Mouse (Mus musculus) intestine, embryonic 15.5 days (tissue): Measurements from ENCODE around the gene Rfx4. TPM values are rescaled to one million over a fixed set of nuclear protein-coding genes. Genes with fewer than 3 reads are reported as not detected.

Experiments used
- ATAC-seq: fragments of 200-750 bp; cut with Nextera tagmentation; 2 replicates; pipeline ENCODE4 v1.8.0; 2017; ENCODE audit warnings: moderate TSS enrichment, moderate library complexity
- H3K27ac ChIP-seq: fragments of 300-500 bp; sonication (generic); 2 replicates; pipeline ENCODE4 v1.5.1; 2015; ENCODE audit warnings: mild to moderate bottlenecking, inconsistent platforms
- H3K27me3 ChIP-seq: fragments of 300-500 bp; sonication (generic); replicated peaks from 2 replicates; pipeline ENCODE4 v1.6.1; 2015; ENCODE audit warnings: inconsistent platforms
- H3K36me3 ChIP-seq: fragments of 300-500 bp; sonication (generic); 2 replicates; pipeline ENCODE4 v1.6.1; 2015; ENCODE audit warnings: inconsistent platforms
- H3K4me1 ChIP-seq: fragments of 300-500 bp; sonication (generic); replicated peaks from 2 replicates; pipeline ENCODE4 v1.6.1; 2015; ENCODE audit warnings: inconsistent platforms
- H3K4me2 ChIP-seq: fragments of 300-500 bp; sonication (generic); replicated peaks from 2 replicates; pipeline ENCODE4 v1.6.1; 2015; ENCODE audit warnings: mild to moderate bottlenecking, inconsistent platforms
- H3K4me3 ChIP-seq: fragments of 300-500 bp; sonication (generic); replicated peaks from 2 replicates; pipeline ENCODE4 v1.5.1; 2015; ENCODE audit warnings: inconsistent platforms
- H3K9ac ChIP-seq: fragments of 300-500 bp; sonication (generic); 2 replicates; pipeline ENCODE4 v1.6.1; 2015; ENCODE audit warnings: inconsistent platforms
- H3K9me3 ChIP-seq: fragments of 300-500 bp; sonication (generic); 2 replicates; pipeline ENCODE4 v1.6.1; 2016; ENCODE audit warnings: inconsistent platforms
- WGBS: fragments of 180-500 bp; shearing (Covaris S2); methylation state at CpG from one replicate; pipeline ENCODE4 v1.1.7; 2015; 5-methylcytosine and 5-hydroxymethylcytosine counted together
- polyA plus RNA-seq: library from polyadenylated mRNA; unstranded; fragments of >200 nt; fragmentation: Nextera tagmentation; extraction: Ambion mirVana; gene quantifications from 2 replicates; pipeline ENCODE4 v1.2.1, GENCODE M21; 2015

The Rfx4 gene
- polyA plus RNA-seq, 1 experiment from 2014 or later, result not detected

DNA sequence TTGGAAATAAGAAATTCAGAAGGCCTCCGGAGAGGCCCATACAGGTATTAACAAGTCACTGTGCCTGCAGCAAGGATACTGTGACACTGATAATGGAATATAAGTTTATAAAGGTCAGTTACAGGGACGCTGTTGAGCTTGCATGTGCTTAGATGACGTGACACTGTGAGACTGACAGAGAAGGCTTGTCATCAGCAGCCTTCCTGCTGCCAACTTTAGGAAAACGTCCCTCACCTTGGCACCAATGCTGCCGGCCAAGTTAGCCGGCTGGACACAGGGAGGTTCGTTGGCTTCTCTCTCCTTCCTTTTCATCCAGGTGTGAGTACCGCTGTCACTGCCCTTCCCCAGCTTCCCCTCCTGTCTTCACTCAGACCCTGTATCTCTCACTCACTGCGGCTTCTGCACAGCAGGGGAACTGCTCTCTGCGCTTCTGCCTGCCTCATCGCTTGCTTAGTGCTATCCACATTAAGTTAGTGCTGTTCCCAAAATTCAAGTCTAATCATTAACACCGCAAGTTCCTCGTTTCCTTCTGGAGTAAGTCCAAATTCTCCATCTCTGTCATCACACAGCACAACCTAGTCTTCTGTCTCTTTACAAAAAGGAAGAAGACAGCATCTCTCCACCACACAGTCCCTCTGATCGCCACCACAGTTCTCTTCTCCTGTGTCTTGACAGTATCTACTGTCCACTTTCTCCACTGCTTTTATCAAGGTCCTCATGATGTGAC is 182.4 kb downstream of the Rfx4 start:
- no peak overlapping the region for H3K27ac ChIP-seq
- H3K27me3 ChIP-seq, result no peaks in the 10 kb centered on the region
- H3K4me2 ChIP-seq, result no peak overlapping the region
- H3K36me3 ChIP-seq, result no peaks in the 10 kb centered on the region
- no peaks in the 10 kb centered on the region for H3K9me3 ChIP-seq
- H3K4me1 ChIP-seq, result no peaks in the 10 kb centered on the region
- 81% methylated on average over 14 of the region's 14 CpGs for WGBS
- ATAC-seq, result no peak
- no peak overlapping the region for H3K4me3 ChIP-seq
- no peak overlapping the region for H3K9ac ChIP-seq

- H3K27me3 ChIP-seq, result no peaks in the 10 kb centered on the region
- H3K4me2 ChIP-seq, result no peak overlapping the region
- no peak overlapping the region for H3K27ac ChIP-seq
- H3K36me3 ChIP-seq, result no peaks in the 10 kb centered on the region
- 77% methylated on average over 5 of the region's 5 CpGs for WGBS
- H3K4me3 ChIP-seq, result no peak overlapping the region
- H3K9ac ChIP-seq, result no peak overlapping the region
- no peak for ATAC-seq
- no peaks in the 10 kb centered on the region for H3K9me3 ChIP-seq
- no peaks in the 10 kb centered on the region for H3K4me1 ChIP-seq
Measured at GRCm38 (mm10) chr10:84938886-84939285, 183.0 kb downstream of the Rfx4 start.

DNA sequence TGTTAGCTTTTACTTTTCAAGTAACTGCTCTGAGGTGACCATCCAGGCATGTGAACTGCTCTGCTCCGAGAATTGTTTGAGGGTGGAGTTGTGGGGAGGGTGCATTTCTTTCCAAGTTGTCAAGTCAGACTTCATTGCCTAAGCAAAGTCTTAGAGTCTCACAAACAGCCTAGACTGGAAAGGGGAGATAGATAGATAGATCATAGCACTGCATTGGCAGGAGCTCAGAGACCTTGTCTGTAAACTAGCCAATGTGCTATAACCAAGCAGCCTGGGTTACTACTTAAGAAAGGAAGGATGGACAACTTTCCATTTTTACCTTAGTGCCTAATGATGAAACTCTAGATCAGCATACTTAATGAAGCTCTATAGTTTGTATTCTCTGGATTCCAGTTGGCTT is 184.5 kb downstream of the Rfx4 start:
- Histone ChIP-seq H3K4me1 (no peaks in the 10 kb centered on the region), H3K4me2 (no peak overlapping the region), H3K4me3 (no peak overlapping the region), H3K9me3 (no peaks in the 10 kb centered on the region), H3K27me3 (no peaks in the 10 kb centered on the region), H3K9ac (no peak overlapping the region), H3K27ac (no peak overlapping the region), H3K36me3 (no peaks in the 10 kb centered on the region)
- ATAC-seq, result no peak
- 79% methylated on average over 1 of the region's 1 CpGs for WGBS

- 97% methylated on average over 3 of the region's 3 CpGs for WGBS
- no peak for ATAC-seq
- 0 out of 2 replicates have a peak, but pooled peaks cover 3% of the 10 kb centered on the region for H3K4me1 ChIP-seq
Measured at GRCm38 (mm10) chr10:84945692-84946091, 189.8 kb downstream of the Rfx4 start.

DNA sequence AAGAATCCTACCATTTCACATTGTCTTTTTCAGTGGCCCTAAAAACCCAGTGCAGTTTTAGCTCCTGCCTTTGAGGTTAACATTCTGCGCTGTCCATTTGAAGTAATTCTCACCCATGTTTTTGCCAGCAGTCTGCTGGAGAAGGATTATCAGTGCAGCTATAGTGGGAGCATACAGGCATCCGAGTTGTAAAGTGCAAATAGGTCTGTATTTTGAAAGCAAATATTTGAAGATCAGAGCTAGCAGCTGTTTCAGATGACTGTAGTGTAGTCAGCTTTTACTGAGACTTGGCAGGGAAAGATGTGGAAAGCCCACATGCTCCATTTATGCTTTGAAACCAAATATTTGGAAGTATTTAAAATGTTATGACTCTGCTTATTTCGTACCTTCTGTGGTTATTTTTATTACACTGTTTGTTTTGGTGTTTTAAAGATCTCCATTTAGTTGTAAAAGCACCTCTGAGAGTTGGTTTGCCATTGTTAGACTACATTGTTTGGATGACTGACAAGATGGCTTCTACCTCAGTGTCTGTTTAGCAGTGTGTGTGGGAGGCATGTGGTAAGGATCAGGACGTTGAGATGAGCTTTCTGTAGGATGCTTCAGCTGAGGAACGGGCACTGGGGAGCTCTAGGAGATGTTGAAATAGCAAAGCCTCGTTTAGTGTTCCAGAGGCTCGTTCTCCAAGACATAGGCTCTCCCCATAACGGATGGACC is 193.3 kb downstream of the Rfx4 start:
- Histone ChIP-seq H3K9ac (no peak overlapping the region), H3K9me3 (no peaks in the 10 kb centered on the region), H3K4me3 (no peak overlapping the region), H3K4me1 (0 out of 2 replicates have a peak, but pooled peaks cover 3% of the 10 kb centered on the region), H3K36me3 (peaks cover 7% of the 10 kb centered on the region; the same call in 1 of the 2 replicates), H3K4me2 (no peak overlapping the region), H3K27ac (peak overlapping the region; percentile 7; the same call in 1 of the 2 replicates), H3K27me3 (no peaks in the 10 kb centered on the region)
- 37% methylated on average over 8 of the region's 8 CpGs for WGBS
- 0 out of 2 replicates have a peak, but pooled peaks have one; percentile 12 for ATAC-seq

More at GRCm38 (mm10) chr10:84945692-84946091, 189.8 kb downstream of the Rfx4 start:
- peaks cover 4% of the 10 kb centered on the region; the same call in 1 of the 2 replicates for H3K36me3 ChIP-seq
- H3K27me3 ChIP-seq, result no peaks in the 10 kb centered on the region
- no peaks in the 10 kb centered on the region for H3K9me3 ChIP-seq
- H3K4me3 ChIP-seq, result no peak overlapping the region
- no peak overlapping the region for H3K4me2 ChIP-seq
- no peak overlapping the region for H3K9ac ChIP-seq
- H3K27ac ChIP-seq, result no peak overlapping the region

DNA sequence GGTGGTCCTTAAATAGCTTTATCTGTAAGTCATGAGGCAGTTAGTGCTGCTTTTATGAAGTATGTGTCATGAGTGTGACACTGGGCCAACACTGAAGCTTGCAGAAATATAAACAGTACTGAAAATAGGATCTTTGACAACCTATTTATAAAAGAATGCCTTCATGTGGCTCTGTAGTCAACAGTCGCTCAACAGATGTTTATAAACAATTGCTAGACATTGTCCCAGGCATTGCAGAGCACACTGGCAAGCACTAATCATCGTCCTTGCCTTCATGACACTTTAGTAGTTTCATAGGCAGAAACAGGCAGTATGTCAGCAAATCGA is 193.8 kb downstream of the Rfx4 start:
- Histone ChIP-seq H3K36me3 (peaks cover 7% of the 10 kb centered on the region; the same call in 1 of the 2 replicates), H3K9ac (no peak overlapping the region), H3K4me2 (no peak overlapping the region), H3K4me3 (no peak overlapping the region), H3K27me3 (no peaks in the 10 kb centered on the region), H3K27ac (peak overlapping the region; percentile 7; the same call in 1 of the 2 replicates), H3K4me1 (0 out of 2 replicates have a peak, but pooled peaks cover 3% of the 10 kb centered on the region), H3K9me3 (no peaks in the 10 kb centered on the region)
- ATAC-seq, result peak; percentile 39; the same call in 1 of the 2 replicates
- WGBS, result 49% methylated on average over 3 of the region's 3 CpGs

- H3K27ac ChIP-seq, result no peak overlapping the region
- H3K4me3 ChIP-seq, result no peak overlapping the region
- H3K4me2 ChIP-seq, result no peak overlapping the region
- peaks cover 7% of the 10 kb centered on the region for H3K4me1 ChIP-seq
- H3K27me3 ChIP-seq, result no peaks in the 10 kb centered on the region
- no peak overlapping the region for H3K9ac ChIP-seq
- 62% methylated on average over 4 of the region's 4 CpGs for WGBS
- no peak for ATAC-seq
- H3K36me3 ChIP-seq, result peaks cover 7% of the 10 kb centered on the region; the same call in 1 of the 2 replicates
- H3K9me3 ChIP-seq, result no peaks in the 10 kb centered on the region
Measured at GRCm38 (mm10) chr10:84950384-84950783, 194.5 kb downstream of the Rfx4 start.

DNA sequence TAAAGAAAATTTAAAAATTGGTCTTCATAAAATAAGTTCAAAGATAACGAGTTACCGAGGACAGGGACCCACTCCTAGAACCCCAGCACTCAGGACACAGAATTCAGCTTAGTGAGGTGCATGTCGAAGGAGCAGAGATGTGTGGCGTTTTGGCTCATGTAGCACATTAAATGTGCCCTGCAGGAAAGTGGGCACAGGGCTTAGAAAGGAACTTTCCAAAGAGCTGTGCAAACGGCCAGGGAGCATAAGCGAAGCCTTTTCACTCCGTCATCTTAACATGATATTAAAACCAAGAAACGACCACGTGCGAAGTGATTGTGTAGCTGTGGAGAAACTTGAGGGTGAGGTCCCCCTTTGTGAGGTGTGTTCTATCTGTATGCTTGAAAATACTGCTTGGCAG is 198.4 kb downstream of the Rfx4 start:
- 94% methylated on average over 10 of the region's 10 CpGs for WGBS
- ATAC-seq, result no peak
- Histone ChIP-seq H3K4me2 (no peak overlapping the region), H3K9me3 (no peaks in the 10 kb centered on the region), H3K36me3 (0 out of 2 replicates have a peak, but pooled peaks cover 3% of the 10 kb centered on the region), H3K27me3 (no peaks in the 10 kb centered on the region), H3K4me3 (no peak overlapping the region), H3K9ac (no peak overlapping the region), H3K27ac (no peak overlapping the region), H3K4me1 (peaks cover 7% of the 10 kb centered on the region)

Other genes with a start within 250 kb of the Rfx4 start
- gene Ckap4, start 222.0 kb upstream of the Rfx4 start, polyA plus RNA-seq, result 59.8 and 61.2 TPM in 2 replicates
- 10.6 and 11.6 TPM in 2 replicates for gene Tcp11l2, start 179.4 kb upstream of the Rfx4 start, polyA plus RNA-seq
- 11.3 and 11.6 TPM in 2 replicates for gene Polr3b, start 133.8 kb upstream of the Rfx4 start, polyA plus RNA-seq
- 17.2 and 18.0 TPM in 2 replicates for gene Ric8b, start 161.6 kb downstream of the Rfx4 start, polyA plus RNA-seq